Mouse (Mus musculus) cerebellum, adult 8-10 months (tissue): ENCODE data around the gene Socs2.
A peak's percentile ranks its signal among the peaks of the same experiment; 100 is the strongest.

Experiments used
- DNase-seq: peaks from one replicate; pipeline ENCODE4 v3.0.0; 2022

Gene Socs2

GRCm38 (mm10) chr10:95416685-95417495, at the start of gene Socs2:
Gene Socs2, minus strand, starts transcription at chr10:95417180.
- peak; percentile 53 for DNase-seq

- DNase-seq, result no peak
These were observed 48.5 kb upstream of the Socs2 start for GRCm38 (mm10) chr10:95465485-95465896.

- DNase-seq, result no peak
These were observed 47.5 kb upstream of the Socs2 start for GRCm38 (mm10) chr10:95464527-95464926.

DNA sequence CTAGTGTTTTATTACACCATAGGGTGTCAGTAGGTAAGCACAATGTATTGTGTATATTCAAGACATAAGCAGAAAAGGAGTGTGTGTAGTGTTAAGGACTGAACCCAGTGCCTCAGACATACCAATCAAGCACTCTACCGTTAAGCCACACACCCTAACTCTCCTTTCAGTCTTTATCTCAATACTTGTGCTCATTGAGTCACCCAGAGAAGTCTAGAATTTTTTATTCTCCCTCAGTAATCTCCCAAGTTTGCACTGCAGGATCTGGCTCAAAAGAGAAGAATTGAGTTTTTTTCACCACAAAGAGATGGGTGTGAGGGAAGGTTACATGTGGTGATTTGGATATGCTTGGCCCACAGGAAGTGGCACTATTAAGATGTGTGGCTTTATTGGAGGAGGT, 45.3 kb upstream of the Socs2 start:
- no peak for DNase-seq

- DNase-seq, result no peak
These were observed 44.1 kb upstream of the Socs2 start for GRCm38 (mm10) chr10:95461053-95461553.

GRCm38 (mm10) chr10:95458050-95458806, 41.2 kb upstream of the Socs2 start:
- no peak for DNase-seq

- no peak for DNase-seq
These were observed 40.5 kb upstream of the Socs2 start for GRCm38 (mm10) chr10:95457367-95458049.

- no peak for DNase-seq
These were observed 39.1 kb upstream of the Socs2 start for GRCm38 (mm10) chr10:95456103-95456502.

GRCm38 (mm10) chr10:95453282-95453681, 36.3 kb upstream of the Socs2 start:
- no peak for DNase-seq

DNA sequence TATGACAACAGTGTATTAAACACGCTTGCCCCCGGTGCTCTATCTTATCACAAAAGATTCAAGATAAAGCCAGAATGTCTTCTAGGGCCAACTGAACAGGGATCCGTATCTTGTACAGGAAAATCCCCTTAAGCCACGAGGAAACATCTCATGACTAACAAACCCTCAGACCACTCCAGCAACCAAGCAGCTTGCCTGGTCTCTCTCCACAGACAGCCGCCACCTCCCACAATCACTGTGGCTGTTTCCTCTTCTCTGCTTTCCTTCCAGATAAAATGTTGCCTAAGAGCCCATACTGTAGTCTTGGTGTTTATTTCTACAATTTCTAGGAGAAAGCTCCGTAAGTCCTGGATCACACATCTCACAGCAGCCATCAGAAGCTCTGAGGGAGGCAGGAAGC, 32.1 kb upstream of the Socs2 start:
- DNase-seq, result no peak

DNA sequence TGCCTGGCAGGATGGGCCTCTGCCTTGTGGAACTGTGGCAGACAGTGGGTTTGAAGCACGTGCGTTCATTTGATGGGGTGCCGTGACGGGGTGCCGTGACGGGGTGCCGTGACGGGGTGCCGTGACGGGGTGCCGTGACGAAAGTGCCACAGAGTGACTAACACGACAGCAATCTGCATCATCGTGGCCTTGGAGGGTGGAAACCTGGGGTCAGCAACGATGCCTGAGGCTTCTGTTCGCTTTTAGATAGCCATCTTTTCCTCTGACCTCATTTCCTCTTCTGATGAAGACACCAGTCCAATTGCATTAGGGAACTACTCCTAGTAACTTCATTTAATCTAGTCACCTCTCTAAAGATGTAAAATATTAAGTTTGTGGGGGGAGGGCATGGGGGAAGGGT, 31.0 kb upstream of the Socs2 start:
- no peak for DNase-seq

DNA sequence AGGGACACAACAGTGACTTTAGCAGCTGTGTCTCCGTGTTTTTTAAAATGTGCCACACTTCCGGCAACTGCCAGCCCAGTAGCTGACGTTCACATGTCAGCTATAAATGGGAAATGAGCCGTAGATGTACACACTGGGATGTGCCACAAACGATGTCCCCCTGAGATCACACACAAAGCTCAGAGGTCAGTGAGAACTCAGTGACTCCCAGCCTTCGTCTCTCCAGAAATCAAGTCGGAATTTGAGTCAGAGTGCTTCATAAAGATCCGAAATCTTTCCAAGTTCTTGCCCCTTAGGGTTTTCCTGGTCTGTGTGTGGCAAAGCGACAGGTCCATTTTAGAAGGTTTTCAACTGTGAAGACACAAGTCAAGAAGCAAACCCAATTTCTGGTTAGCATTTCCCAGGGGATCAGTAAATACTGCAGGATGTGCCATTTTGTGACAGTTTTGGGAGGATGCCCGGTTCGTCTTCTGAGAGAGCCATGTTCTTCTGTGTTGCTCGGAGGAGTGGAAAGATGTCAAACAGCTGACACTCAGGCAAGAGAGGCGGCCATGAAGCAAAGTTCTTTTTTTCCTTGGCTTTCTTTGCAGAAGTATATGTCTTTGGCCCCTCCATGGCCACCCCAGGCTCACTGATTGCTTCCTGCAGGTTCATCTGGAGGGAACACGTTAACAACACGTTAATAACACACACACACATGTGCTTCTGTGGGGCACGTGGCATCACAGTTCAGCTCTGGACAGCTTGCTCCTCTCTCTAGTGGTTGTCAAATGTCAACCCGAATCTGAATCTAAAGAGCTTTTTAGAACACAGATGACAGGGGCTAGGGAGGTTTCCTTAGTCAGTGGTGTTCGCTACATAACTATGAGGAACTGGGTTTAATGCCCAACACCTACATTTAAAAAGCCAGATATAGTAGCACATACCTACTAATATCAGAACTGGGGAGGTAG, 28.4 kb upstream of the Socs2 start:
- DNase-seq, result no peak

GRCm38 (mm10) chr10:95442334-95442733, 25.4 kb upstream of the Socs2 start:
- DNase-seq, result no peak

DNA sequence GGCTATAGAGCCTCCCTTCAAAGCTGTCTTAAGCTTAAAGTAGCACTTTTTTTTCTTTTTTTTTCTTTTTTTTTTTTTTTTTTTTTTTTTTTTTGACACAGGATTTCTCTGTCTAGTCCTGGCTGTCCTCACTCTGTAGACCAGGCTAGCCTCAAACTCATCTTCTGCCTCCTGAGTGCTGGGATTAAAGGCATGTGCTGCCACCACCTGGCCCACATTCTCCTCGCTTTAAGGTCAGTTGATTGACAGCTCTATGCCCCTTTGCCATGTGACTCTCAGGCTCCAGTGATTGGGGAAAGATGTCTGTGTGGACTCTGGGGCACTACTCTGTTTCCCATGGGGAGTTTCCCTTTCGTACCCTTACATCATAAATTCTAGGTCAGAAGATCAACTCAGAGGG, 23.6 kb upstream of the Socs2 start:
- DNase-seq, result no peak

GRCm38 (mm10) chr10:95439718-95440339, 22.8 kb upstream of the Socs2 start:
- DNase-seq, result no peak

- no peak for DNase-seq
These were observed 22.0 kb upstream of the Socs2 start for GRCm38 (mm10) chr10:95438941-95439340.

- DNase-seq, result no peak
These were observed 13.3 kb upstream of the Socs2 start for GRCm38 (mm10) chr10:95430271-95430670.

DNA sequence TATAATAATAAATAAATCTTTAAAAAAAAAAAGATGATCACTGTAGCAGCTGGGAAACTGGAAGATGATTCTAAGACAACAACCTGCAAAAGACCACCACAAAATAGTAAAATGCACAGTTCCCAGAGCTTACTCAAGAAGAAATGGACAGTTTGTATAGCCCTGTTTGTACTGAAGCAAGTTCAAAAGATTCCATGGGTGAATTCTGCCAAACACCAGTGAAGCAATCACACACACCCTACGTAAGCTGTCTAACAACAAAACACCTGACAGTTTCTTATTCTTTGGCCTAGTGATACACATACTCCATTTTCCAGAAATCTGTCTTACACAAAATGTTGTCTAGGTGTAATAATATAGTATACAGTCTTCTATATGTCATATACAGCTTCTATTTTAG, 12.1 kb upstream of the Socs2 start:
- no peak for DNase-seq

DNA sequence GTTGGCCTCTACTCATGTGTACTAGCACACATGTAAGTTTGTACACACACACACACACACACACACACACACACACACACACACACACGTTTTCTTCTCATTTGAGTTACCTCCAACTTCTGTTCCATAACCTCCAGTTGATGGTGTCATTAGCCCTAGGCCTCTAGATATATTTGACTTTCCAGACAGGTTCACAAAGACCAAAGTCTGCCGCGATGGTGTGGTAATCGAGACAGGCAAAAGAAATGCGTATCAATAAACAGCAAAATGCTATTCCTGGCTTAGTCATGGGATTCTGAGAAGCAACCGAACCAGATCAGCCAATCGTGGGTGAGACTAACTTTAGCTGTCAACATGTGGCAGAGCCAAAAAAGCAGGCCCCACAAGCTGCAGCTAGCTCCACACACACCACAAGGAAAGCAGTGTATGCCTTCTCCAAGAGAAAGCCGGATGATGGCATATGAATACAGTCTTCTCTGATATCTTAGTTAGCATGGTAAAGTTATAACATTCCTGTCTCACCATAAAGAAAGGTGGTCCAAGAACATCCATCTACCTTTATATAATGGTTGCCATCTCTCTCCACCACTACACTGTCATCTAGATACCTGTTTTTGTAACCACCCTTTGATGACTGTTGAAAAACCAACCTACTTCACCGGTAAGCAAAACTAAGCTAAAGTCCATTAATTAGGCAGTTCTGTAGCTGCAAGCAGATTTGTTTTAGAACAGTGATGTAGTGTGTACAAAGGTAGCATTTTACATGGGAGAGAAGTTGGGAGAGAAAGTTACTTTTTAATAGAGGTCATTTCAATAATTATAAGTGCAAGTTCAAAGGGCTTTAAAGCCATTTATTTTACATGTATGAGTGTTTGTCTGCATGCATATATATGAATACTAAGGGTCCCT, 9.5 kb upstream of the Socs2 start:
- DNase-seq, result no peak

- DNase-seq, result no peak
These were observed 5.7 kb upstream of the Socs2 start for GRCm38 (mm10) chr10:95422681-95423080.

GRCm38 (mm10) chr10:95420284-95420683, 3.3 kb upstream of the Socs2 start:
- DNase-seq, result no peak
